Mouse (Mus musculus) embryonic facial prominence, embryonic 11.5 days (tissue): ENCODE measurements around the gene Cryge. TPM values are rescaled to one million over a fixed set of nuclear protein-coding genes. Genes with fewer than 3 reads are reported as not detected.
"Not testable (repeated sequence)": the region's sequence is repeated elsewhere in the genome, so short reads cannot be mapped to it uniquely, and the experiment has no call there.

Source experiments
- ATAC-seq: fragments of 200-750 bp; cut with Nextera tagmentation; replicated peaks from 2 replicates; pipeline ENCODE4 v1.8.0; 2017; ENCODE audit warnings: low read depth; ENCODE audit not compliant: insufficient number of reproducible peaks, low FRiP score, low TSS enrichment
- DNase-seq: peaks from one replicate; pipeline ENCODE4 v3.0.0-alpha.2; 2015; ENCODE audit warnings: low spot score
- H3K27ac ChIP-seq: fragments of 300-500 bp; sonication (generic); replicated peaks from 2 replicates; pipeline ENCODE4 v1.5.1; 2014; ENCODE audit warnings: mild to moderate bottlenecking, low read depth, low read length, control low read depth
- H3K27me3 ChIP-seq: fragments of 300-500 bp; sonication (generic); 2 replicates; pipeline ENCODE4 v1.6.1; 2014; ENCODE audit warnings: mild to moderate bottlenecking, low read length, moderate library complexity, mixed read lengths; ENCODE audit not compliant: control insufficient read depth, insufficient read depth
- H3K36me3 ChIP-seq: fragments of 300-500 bp; sonication (generic); replicated peaks from 2 replicates; pipeline ENCODE4 v1.6.1; 2014; ENCODE audit warnings: low read depth, mild to moderate bottlenecking, low read length, moderate library complexity, mixed read lengths; ENCODE audit not compliant: control insufficient read depth, insufficient read depth
- H3K4me1 ChIP-seq: fragments of 300-500 bp; sonication (generic); 2 replicates; pipeline ENCODE4 v1.6.1; 2014; ENCODE audit warnings: low read length, mixed read lengths; ENCODE audit not compliant: control insufficient read depth, insufficient read depth
- H3K4me2 ChIP-seq: fragments of 300-500 bp; sonication (generic); 2 replicates; pipeline ENCODE4 v1.6.1; 2014; ENCODE audit warnings: low read depth, mild to moderate bottlenecking, control low read depth, low read length, moderate library complexity
- H3K4me3 ChIP-seq: fragments of 300-500 bp; sonication (generic); 2 replicates; pipeline ENCODE4 v1.5.1; 2014; ENCODE audit warnings: low read depth, low read length, control low read depth
- H3K9ac ChIP-seq: fragments of 300-500 bp; sonication (generic); replicated peaks from 2 replicates; pipeline ENCODE4 v1.6.1; 2014; ENCODE audit warnings: mild to moderate bottlenecking, control low read depth, low read length
- H3K9me3 ChIP-seq: fragments of 300-500 bp; sonication (generic); replicated peaks from 2 replicates; pipeline ENCODE4 v1.6.1; 2016; ENCODE audit warnings: mild to moderate bottlenecking, low read length, inconsistent platforms, mixed read lengths; ENCODE audit not compliant: control insufficient read depth
- WGBS: fragments of 180-500 bp; shearing (Covaris S2); extraction: QIAGEN DNeasy Blood & Tissue Kit; methylation state at CpG from one replicate; pipeline ENCODE4 v1.1.7; 2014; 5-methylcytosine and 5-hydroxymethylcytosine counted together
- polyA plus RNA-seq: library from polyadenylated mRNA; unstranded; fragments of >200 nt; fragmentation: Nextera tagmentation; extraction: Ambion mirVana; gene quantifications from 2 replicates; pipeline ENCODE4 v1.2.1, GENCODE M21; 2014

Cryge gene
- 0.72 and 6.9 TPM in 2 replicates for polyA plus RNA-seq

GRCm38 (mm10) chr1:65050952-65051351, at the start of gene Cryge:
Gene Cryge (minus strand): TSS chr1:65051149.
- not testable (repeated sequence) for H3K27me3 ChIP-seq, ATAC-seq, H3K4me2 ChIP-seq, H3K9ac ChIP-seq, DNase-seq, H3K36me3 ChIP-seq, H3K9me3 ChIP-seq, H3K27ac ChIP-seq, H3K4me3 ChIP-seq, H3K4me1 ChIP-seq
- 82% methylated on average over 10 of the region's 12 CpGs for WGBS

DNA sequence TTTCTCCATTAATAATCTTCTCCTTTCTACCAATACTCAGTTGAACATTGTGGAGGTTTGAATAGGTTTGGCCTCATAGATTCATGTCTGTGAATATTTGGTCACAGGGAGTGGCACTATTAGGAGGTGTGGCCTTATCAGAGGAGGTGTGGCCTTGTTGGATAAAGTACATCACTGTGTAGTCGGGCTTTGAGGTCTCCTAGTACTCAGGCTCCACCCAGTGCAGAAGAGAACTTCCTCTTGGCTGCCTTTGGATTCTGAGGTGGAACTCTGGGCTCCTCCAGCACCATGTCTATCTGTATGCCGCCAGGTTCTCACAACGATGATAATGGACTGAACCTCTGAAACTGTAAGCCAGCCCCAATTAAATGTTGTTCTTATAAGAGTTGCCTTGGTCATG, 46.0 kb upstream of the Cryge start:
- 78% methylated on average over 3 of the region's 3 CpGs for WGBS
- Histone ChIP-seq H3K27ac (no peak overlapping the region), H3K4me1 (no peaks in the 10 kb centered on the region), H3K36me3 (no peaks in the 10 kb centered on the region), H3K4me3 (no peak overlapping the region), H3K9ac (no peak overlapping the region), H3K9me3 (no peaks in the 10 kb centered on the region), H3K4me2 (no peak overlapping the region), H3K27me3 (no peaks in the 10 kb centered on the region)
- ATAC-seq (no peak), DNase-seq (no peak)

GRCm38 (mm10) chr1:65091566-65091965, 40.6 kb upstream of the Cryge start:
- Histone ChIP-seq H3K27ac (no peak overlapping the region), H3K9ac (no peak overlapping the region), H3K4me1 (no peaks in the 10 kb centered on the region), H3K27me3 (no peaks in the 10 kb centered on the region), H3K4me2 (no peak overlapping the region), H3K4me3 (no peak overlapping the region), H3K36me3 (no peaks in the 10 kb centered on the region), H3K9me3 (no peaks in the 10 kb centered on the region)
- no peak for DNase-seq
- no peak for ATAC-seq
- 86% methylated on average over 3 of the region's 3 CpGs for WGBS

GRCm38 (mm10) chr1:65090370-65090769, 39.4 kb upstream of the Cryge start:
- no peak for ATAC-seq
- WGBS: 75% methylated on average over 2 of the region's 2 CpGs
- H3K9ac ChIP-seq: no peak overlapping the region
- no peak overlapping the region for H3K4me3 ChIP-seq
- no peaks in the 10 kb centered on the region for H3K4me1 ChIP-seq
- H3K9me3 ChIP-seq: no peaks in the 10 kb centered on the region
- DNase-seq: no peak
- H3K27ac ChIP-seq: no peak overlapping the region
- no peak overlapping the region for H3K4me2 ChIP-seq
- H3K36me3 ChIP-seq: no peaks in the 10 kb centered on the region
- no peaks in the 10 kb centered on the region for H3K27me3 ChIP-seq

- 76% methylated on average over 6 of the region's 6 CpGs for WGBS
- Histone ChIP-seq H3K36me3 (no peaks in the 10 kb centered on the region), H3K4me2 (no peak overlapping the region), H3K9ac (no peak overlapping the region), H3K27ac (no peak overlapping the region), H3K27me3 (no peaks in the 10 kb centered on the region), H3K9me3 (no peaks in the 10 kb centered on the region), H3K4me1 (no peaks in the 10 kb centered on the region), H3K4me3 (no peak overlapping the region)
- DNase-seq: no peak
- no peak for ATAC-seq
These were observed 37.8 kb upstream of the Cryge start for GRCm38 (mm10) chr1:65088567-65089356.

- H3K4me1 ChIP-seq: no peaks in the 10 kb centered on the region
- no peaks in the 10 kb centered on the region for H3K27me3 ChIP-seq
- no peak within 1 kb of the TSS for H3K9ac ChIP-seq
- DNase-seq: peak; percentile 24
- H3K4me2 ChIP-seq: no peak within 1 kb of the TSS
- H3K36me3 ChIP-seq: no peaks in the 10 kb centered on the region
- WGBS: 25% methylated on average over 7 of the region's 7 CpGs
- H3K9me3 ChIP-seq: no peaks in the 10 kb centered on the region
- H3K27ac ChIP-seq: no peak within 1 kb of the TSS
- ATAC-seq: no peak
- H3K4me3 ChIP-seq: no peak within 1 kb of the TSS
These were observed 31.2 kb upstream of the Cryge start, which contains the start of gene Crygb for GRCm38 (mm10) chr1:65082188-65082587. Gene Crygb (minus strand): TSS chr1:65082288.

DNA sequence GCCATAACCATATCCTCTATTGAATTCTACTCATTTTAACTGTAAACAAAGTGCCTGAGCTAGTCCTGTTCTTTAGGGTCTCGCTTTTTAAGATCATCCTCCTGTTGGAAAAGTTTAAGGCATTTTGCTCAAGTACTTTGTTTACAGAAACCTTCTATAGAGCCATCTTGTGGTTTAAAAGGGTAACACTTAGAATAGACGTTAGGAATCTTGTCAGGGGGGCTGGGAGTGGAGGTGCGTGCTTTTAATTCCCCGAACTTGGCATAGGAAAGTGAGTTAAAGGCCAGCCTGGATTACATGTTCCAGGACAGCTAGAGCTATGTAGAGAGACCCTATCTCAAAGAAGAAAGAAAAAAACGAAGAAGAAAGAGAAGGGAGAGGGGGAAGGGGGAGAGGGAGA, 24.7 kb upstream of the Cryge start:
- Histone ChIP-seq H3K27ac (no peak overlapping the region), H3K9me3 (no peaks in the 10 kb centered on the region), H3K36me3 (no peaks in the 10 kb centered on the region), H3K4me1 (no peaks in the 10 kb centered on the region), H3K9ac (no peak overlapping the region), H3K4me2 (no peak overlapping the region), H3K4me3 (no peak overlapping the region), H3K27me3 (no peaks in the 10 kb centered on the region)
- WGBS: 15% methylated on average over 5 of the region's 5 CpGs
- DNase-seq (peak; percentile 26), ATAC-seq (no peak)

GRCm38 (mm10) chr1:65073589-65073988, 22.6 kb upstream of the Cryge start, which contains the start of gene Crygc:
Gene Crygc (minus strand): TSS chr1:65073689.
- H3K9ac ChIP-seq: no peak within 1 kb of the TSS
- H3K27me3 ChIP-seq: no peaks in the 10 kb centered on the region
- no peak within 1 kb of the TSS for H3K4me2 ChIP-seq
- no peak within 1 kb of the TSS for H3K27ac ChIP-seq
- H3K36me3 ChIP-seq: no peaks in the 10 kb centered on the region
- WGBS: 56% methylated on average over 6 of the region's 6 CpGs
- DNase-seq: no peak
- H3K9me3 ChIP-seq: no peaks in the 10 kb centered on the region
- H3K4me1 ChIP-seq: no peaks in the 10 kb centered on the region
- ATAC-seq: no peak
- no peak within 1 kb of the TSS for H3K4me3 ChIP-seq
